Mouse (Mus musculus) spleen, adult 2 months (tissue): Measurements from ENCODE around the gene Smarca4.

Experiments
- CTCF ChIP-seq: fragments of 200-500 bp; IDR thresholded peaks from 2 replicates; pipeline ENCODE4 v1.5.1; 2011; ENCODE audit warnings: mild to moderate bottlenecking, inconsistent platforms; ENCODE audit not compliant: insufficient read depth, insufficient read length, insufficient replicate concordance; ENCODE audit errors: extremely low read depth
- POLR2A ChIP-seq: fragments of 200-500 bp; IDR thresholded peaks from 2 replicates; pipeline ENCODE4 v1.6.1; 2011; ENCODE audit warnings: low read depth, low read length, inconsistent platforms

DNA sequence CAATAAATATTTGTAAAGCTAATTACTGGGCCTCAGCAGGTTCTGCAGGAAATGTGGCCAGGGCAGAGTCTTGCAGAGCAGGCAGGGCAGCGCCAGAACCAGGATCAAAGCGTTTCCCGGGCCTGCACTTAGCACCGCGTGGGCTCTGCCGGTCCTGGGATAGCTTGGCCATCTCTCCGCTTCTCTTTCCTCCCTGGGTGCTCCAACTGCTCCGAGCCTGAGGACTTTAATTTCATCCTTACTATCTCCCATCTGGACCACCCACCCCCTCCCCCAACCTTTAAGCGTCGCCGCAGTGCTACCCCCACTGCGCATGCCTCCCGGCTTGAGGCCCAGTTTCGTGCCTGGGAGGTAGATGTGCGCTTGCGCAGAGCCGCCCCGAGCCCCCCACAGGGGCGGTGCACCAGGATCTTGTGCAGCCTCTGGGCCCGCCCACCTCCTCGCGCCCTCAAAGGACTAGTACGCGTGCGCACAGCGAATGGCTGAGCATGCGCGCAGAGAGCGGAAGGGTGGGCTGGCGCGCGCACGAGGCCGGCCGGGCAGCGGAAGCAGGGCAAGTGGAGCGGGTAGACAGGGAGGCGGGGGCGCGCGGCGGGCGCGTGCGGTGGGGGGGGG is at the start of gene Smarca4:
- TF ChIP-seq POLR2A: peak; percentile 48
- TF ChIP-seq CTCF: no peak
